Mouse (Mus musculus): ENCODE data around the gene Nek1. TPM values are rescaled to one million over a fixed set of nuclear protein-coding genes. Genes with fewer than 3 reads are reported as not detected.
"Not testable (repeated sequence)": the region's sequence is repeated elsewhere in the genome, so short reads cannot be mapped to it uniquely, and the experiment has no call there.

Gene Nek1
- total RNA-seq, 2 experiments from 2014 or later, result 25.0 to 31.6 TPM

- DNase-seq (ENCODE audit: low spot score in 2 of 2), result peak; percentile 97 to 98
- intact Hi-C loops (cut with DNase I), result loop anchor here (5.0 kb wide), 2 partner anchors 91 to 476 kb away; partner anchors contain the start of genes Aadat and Hpf1
Observed at GRCm38 (mm10) chr8:60982701-60983687, 10.0 kb upstream of the Nek1 start, which contains the start of gene Clcn3. Gene Clcn3 (minus strand): TSS chr8:60983300.

GRCm38 (mm10) chr8:60983688-60984079, 9.3 kb upstream of the Nek1 start:
- intact Hi-C loops (cut with DNase I), result loop anchor here (5.0 kb wide), 2 partner anchors 91 to 476 kb away; partner anchors contain the start of genes Aadat and Hpf1
- DNase-seq (ENCODE audit: low spot score in 2 of 2), result peak; percentile 41 to 48

GRCm38 (mm10) chr8:60984260-60985010, 8.6 kb upstream of the Nek1 start:
- DNase-seq (ENCODE audit: low spot score in 2 of 2), result not testable (repeated sequence)
- intact Hi-C loops (cut with DNase I), result loop anchor here (5.0 kb wide), 2 partner anchors 92 to 477 kb away; partner anchors contain the start of genes Aadat and Hpf1

DNA sequence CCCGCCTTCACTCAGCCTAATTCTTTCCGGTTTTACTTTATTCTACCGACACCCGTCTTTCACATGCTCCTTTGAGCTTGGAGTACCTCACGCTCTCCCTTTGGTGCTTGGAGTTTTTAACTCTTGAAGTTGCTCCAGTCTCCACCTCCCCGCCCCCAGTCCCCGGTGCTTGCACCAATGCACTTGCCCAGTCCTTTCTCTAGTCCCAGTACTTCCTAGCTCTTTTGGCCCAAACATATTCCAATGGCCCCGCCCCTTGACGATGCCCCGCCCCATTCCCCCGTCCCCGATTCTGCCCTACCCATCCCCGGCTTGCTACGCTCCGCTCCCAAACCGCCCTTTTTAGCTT, 460 bp upstream of the Nek1 start:
- no peak for DNase-seq (ENCODE audit: low spot score in 2 of 2)

GRCm38 (mm10) chr8:60993639-60993986, 618 bp downstream of the Nek1 start:
- intact Hi-C loops (cut with DNase I), result loop anchor here (10.0 kb wide), 1 partner anchor 359 kb away; the partner anchor contains the start of gene Mfap3l
- no peak for DNase-seq (ENCODE audit: low spot score in 2 of 2)

More for the DNA sequence above, 460 bp upstream of the Nek1 start:
- intact Hi-C loops (cut with DNase I), result loop anchor here (10.0 kb wide), 1 partner anchor 358 kb away; the partner anchor contains the start of gene Mfap3l

GRCm38 (mm10) chr8:60996468-60996867, 3.5 kb downstream of the Nek1 start:
- intact Hi-C loops (cut with DNase I), result loop anchor here (10.0 kb wide), 1 partner anchor 362 kb away; the partner anchor contains the start of gene Mfap3l
- DNase-seq (ENCODE audit: low spot score in 2 of 2), result no peak

- intact Hi-C loops (cut with DNase I), result loop anchor here (10.0 kb wide), 1 partner anchor 473 kb away; no protein-coding TSS in a partner anchor
- DNase-seq (ENCODE audit: low spot score in 2 of 2), result peak; percentile 17 to 34
Observed at GRCm38 (mm10) chr8:61041951-61042350, 49.0 kb downstream of the Nek1 start.

DNA sequence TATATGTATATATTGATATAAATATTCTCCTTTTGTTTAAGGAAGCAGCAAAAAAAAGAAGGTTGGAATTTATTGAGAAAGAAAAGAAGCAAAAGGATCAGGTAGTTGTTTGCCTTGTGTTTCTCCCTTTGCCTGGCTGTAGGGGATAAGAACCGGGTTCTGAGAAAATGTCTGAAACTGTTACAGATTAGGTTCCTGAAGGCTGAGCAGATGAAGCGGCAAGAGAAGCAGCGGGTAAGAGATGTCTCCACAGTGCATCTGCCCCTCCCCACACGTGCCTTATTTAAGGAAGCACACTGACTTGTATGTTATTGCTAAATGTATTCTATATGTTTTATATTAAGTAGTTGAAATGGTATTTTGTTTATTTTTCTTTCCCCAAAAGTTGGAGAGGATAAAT, 50.9 kb downstream of the Nek1 start:
- intact Hi-C loops (cut with DNase I), result loop anchor here (10.0 kb wide), 1 partner anchor 471 kb away; no protein-coding TSS in a partner anchor
- no peak for DNase-seq (ENCODE audit: low spot score in 2 of 2)

GRCm38 (mm10) chr8:61046816-61047215, 53.8 kb downstream of the Nek1 start:
- no peak for DNase-seq (ENCODE audit: low spot score in 2 of 2)
- intact Hi-C loops (cut with DNase I), result loop anchor here (10.0 kb wide), 1 partner anchor 468 kb away; no protein-coding TSS in a partner anchor

GRCm38 (mm10) chr8:61053017-61053416, 60.0 kb downstream of the Nek1 start:
- no peak for DNase-seq (ENCODE audit: low spot score in 2 of 2)
- intact Hi-C loops (cut with DNase I), result no loop called here

DNA sequence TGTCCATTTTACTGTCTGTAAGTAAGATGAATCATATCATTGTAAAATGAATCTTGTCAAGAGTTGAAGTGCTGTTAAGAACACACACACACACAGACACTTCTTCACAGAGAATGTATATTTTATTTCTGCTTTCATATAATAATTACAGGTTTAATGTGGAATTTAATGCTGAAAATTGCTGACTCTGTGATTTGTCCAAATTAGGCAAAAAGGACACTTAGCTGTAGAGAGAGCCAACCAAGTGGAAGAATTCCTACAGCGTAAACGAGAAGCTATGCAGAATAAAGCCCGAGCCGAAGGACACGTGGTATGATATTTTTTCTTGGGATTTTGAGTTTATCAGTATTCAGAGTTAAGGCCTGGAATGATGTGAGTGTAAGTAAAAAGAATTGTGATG, 61.3 kb downstream of the Nek1 start:
- intact Hi-C loops (cut with DNase I), result no loop called here
- no peak for DNase-seq (ENCODE audit: low spot score in 2 of 2)

- DNase-seq (ENCODE audit: low spot score in 2 of 2), result no peak
- intact Hi-C loops (cut with DNase I), result no loop called here
Observed at GRCm38 (mm10) chr8:61056997-61057396, 64.0 kb downstream of the Nek1 start.

DNA sequence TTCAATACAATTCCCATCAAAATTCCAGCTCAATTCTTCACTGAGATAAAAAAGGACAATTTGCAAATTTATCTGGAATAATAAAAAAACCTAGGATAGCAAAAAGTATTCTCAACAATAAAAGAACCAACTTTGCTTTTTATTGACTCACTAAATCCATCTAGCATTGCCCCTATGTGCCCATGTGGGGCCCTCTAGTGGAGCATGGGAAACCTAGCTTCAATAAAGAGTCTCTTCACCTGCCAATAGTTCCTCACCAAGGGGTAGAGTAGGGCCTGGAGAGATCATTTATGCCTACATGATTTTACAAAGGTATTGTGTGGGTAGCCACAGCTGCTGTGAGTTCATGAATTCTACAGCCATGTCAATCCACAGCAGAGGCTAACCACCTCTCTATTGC, 66.1 kb downstream of the Nek1 start:
- DNase-seq (ENCODE audit: low spot score in 2 of 2), result no peak
- intact Hi-C loops (cut with DNase I), result no loop called here

DNA sequence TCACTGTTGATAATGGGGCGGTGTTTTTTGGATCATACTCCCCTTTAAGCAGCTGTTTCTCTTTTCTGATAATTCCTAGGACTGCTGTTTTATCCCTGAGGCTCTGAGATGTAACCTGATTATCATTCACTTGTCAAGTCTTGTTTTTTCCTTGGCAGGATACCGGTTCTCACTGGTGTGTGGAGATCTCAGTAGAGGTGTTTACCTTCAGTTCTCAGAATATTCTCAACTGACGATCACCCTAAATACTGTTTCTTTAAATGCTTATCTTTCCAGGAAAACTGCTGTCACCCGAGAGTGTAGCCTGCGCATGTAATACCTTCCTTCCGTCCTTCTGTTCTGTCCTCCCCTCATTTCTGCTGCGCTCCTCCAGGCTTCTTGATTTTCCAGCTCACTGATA, 67.4 kb downstream of the Nek1 start:
- intact Hi-C loops (cut with DNase I), result no loop called here
- no peak for DNase-seq (ENCODE audit: low spot score in 2 of 2)

GRCm38 (mm10) chr8:61075059-61075458, 82.1 kb downstream of the Nek1 start:
- intact Hi-C loops (cut with DNase I), result loop anchor here (5.0 kb wide), 1 partner anchor 442 kb away; no protein-coding TSS in a partner anchor
- DNase-seq (ENCODE audit: low spot score in 2 of 2), result no peak

GRCm38 (mm10) chr8:61110496-61110895, 117.5 kb downstream of the Nek1 start:
- intact Hi-C loops (cut with DNase I), result no loop called here
- no peak for DNase-seq (ENCODE audit: low spot score in 2 of 2)

- no peak for DNase-seq (ENCODE audit: low spot score in 2 of 2)
- intact Hi-C loops (cut with DNase I), result no loop called here
Observed at GRCm38 (mm10) chr8:61111940-61112339, 118.9 kb downstream of the Nek1 start.

DNA sequence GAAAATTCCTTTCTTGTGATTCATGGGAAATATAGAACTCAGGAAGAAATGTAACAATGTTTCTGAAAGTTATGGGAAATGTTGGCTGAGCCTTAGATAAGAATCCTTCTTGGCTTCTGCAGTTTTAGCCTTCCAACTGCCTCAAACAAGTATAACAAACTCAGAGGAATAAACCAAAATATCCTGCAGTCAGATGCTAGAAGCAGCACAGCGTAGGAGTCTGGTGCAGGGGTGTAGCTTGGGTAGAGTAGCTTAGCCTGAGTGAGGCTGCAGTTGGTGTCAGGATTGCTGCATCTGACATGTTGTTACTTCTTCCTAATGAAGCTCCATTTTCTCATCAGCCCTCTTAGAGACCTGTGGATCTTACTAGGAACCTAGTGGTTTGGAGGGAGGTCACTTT, 128.6 kb downstream of the Nek1 start:
- DNase-seq (ENCODE audit: low spot score in 2 of 2), result peak; percentile 24 to 25
- intact Hi-C loops (cut with DNase I), result loop anchor here (5.0 kb wide), 1 partner anchor 96 kb away; no protein-coding TSS in a partner anchor

GRCm38 (mm10) chr8:61127299-61127861, 134.4 kb downstream of the Nek1 start:
- intact Hi-C loops (cut with DNase I), result no loop called here
- no peak for DNase-seq (ENCODE audit: low spot score in 2 of 2)
